Mouse (Mus musculus) intestine, embryonic 14.5 days (tissue): ENCODE measurements at regions not wholly inside any gene's neighbourhood (a gene's known extent, or its start where the extent isn't known, plus 50 kb on each side); places are given as distances from the start of the nearest gene placed in this dataset.

Source experiments
- ATAC-seq: fragments of 200-750 bp; cut with Nextera tagmentation; replicated peaks from 2 replicates; pipeline ENCODE4 v1.8.0; 2017; ENCODE audit warnings: low read depth, moderate number of reproducible peaks, moderate TSS enrichment, moderate library complexity; ENCODE audit not compliant: low FRiP score, low TSS enrichment
- DNase-seq: peaks from one replicate; pipeline ENCODE4 v3.0.0-alpha.2; 2018; ENCODE audit warnings: low spot score
- H3K27ac ChIP-seq: fragments of 300-500 bp; sonication (generic); 2 replicates; pipeline ENCODE4 v1.5.1; 2014; ENCODE audit warnings: low read depth, mild to moderate bottlenecking, control low read depth
- H3K27me3 ChIP-seq: fragments of 300-500 bp; sonication (generic); replicated peaks from 2 replicates; pipeline ENCODE4 v1.6.1; 2014; ENCODE audit warnings: low read length, control low read depth; ENCODE audit not compliant: control insufficient read depth, insufficient read depth
- H3K36me3 ChIP-seq: fragments of 300-500 bp; sonication (generic); 2 replicates; pipeline ENCODE4 v1.6.1; 2014; ENCODE audit warnings: low read length, control low read depth; ENCODE audit not compliant: control insufficient read depth, insufficient read depth
- H3K4me1 ChIP-seq: fragments of 300-500 bp; sonication (generic); replicated peaks from 2 replicates; pipeline ENCODE4 v1.6.1; 2014; ENCODE audit warnings: low read length, control low read depth, mixed read lengths; ENCODE audit not compliant: control insufficient read depth, insufficient read depth
- H3K4me2 ChIP-seq: fragments of 300-500 bp; sonication (generic); 2 replicates; pipeline ENCODE4 v1.6.1; 2014; ENCODE audit warnings: low read length
- H3K4me3 ChIP-seq: fragments of 300-500 bp; sonication (generic); 2 replicates; pipeline ENCODE4 v1.5.1; 2014; ENCODE audit warnings: low read depth, low read length, control low read depth, mixed read lengths
- H3K9ac ChIP-seq: fragments of 300-500 bp; sonication (generic); 2 replicates; pipeline ENCODE4 v1.6.1; 2014; ENCODE audit warnings: mild to moderate bottlenecking, low read length
- H3K9me3 ChIP-seq: fragments of 300-500 bp; sonication (generic); 2 replicates; pipeline ENCODE4 v1.6.1; 2016; ENCODE audit warnings: low read length, control low read depth; ENCODE audit not compliant: control insufficient read depth
- WGBS: fragments of 180-500 bp; shearing (Covaris S2); extraction: QIAGEN DNeasy Blood & Tissue Kit; methylation state at CpG from one replicate; pipeline ENCODE4 v1.1.7; 2014; 5-methylcytosine and 5-hydroxymethylcytosine counted together

DNA sequence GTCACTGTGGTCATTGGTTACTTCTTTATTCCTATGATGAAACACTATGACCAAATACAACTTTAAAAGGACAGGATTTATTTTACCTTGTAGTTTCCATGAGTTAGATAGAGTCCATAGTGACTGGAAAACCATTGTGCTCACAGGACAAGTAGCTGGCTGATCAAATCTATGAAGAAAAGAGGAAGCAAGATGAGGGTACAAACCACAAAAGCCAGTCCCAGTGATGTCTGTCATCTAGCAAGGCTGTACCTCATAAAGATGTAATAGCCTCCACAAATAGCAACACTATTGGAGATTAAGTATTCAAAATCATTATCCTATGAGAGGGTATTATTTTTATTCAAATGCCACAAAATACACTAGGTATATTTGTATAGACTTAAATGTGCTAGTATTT lies 391.5 kb upstream of the Negr1 start:
- H3K9ac ChIP-seq = no peak overlapping the region
- no peaks in the 10 kb centered on the region for H3K27me3 ChIP-seq
- no peaks in the 10 kb centered on the region for H3K4me1 ChIP-seq
- DNase-seq (no peak), ATAC-seq (no peak)
- no peaks in the 10 kb centered on the region for H3K9me3 ChIP-seq
- no peak overlapping the region for H3K27ac ChIP-seq
- H3K4me3 ChIP-seq = no peak overlapping the region
- no peaks in the 10 kb centered on the region for H3K36me3 ChIP-seq
- H3K4me2 ChIP-seq = no peak overlapping the region

DNA sequence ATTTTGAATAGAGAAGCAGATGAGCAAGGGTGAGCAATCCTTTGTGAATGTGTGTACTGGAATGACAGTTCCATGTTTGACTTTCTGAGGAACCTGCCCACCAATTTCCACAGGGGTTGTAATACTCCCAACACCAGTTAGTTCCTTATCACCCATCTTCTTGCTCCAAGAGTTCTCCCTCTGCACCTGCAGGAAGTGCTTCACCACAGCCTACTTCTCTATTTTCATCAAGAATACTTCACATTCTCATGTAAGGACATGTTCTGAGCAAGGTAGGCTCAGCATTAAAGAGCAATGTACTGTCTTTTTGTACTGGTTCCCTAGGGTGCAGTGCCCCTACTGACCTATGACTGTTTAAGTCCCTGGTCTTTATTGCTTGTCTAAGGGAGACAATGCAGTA lies 362.9 kb upstream of the Negr1 start:
- no peak overlapping the region for H3K4me3 ChIP-seq
- no peaks in the 10 kb centered on the region for H3K4me1 ChIP-seq
- no peak overlapping the region for H3K9ac ChIP-seq
- no peaks in the 10 kb centered on the region for H3K27me3 ChIP-seq
- no peaks in the 10 kb centered on the region for H3K9me3 ChIP-seq
- ATAC-seq = no peak
- no peak overlapping the region for H3K27ac ChIP-seq
- no peak overlapping the region for H3K4me2 ChIP-seq
- DNase-seq = no peak
- H3K36me3 ChIP-seq = no peaks in the 10 kb centered on the region

DNA sequence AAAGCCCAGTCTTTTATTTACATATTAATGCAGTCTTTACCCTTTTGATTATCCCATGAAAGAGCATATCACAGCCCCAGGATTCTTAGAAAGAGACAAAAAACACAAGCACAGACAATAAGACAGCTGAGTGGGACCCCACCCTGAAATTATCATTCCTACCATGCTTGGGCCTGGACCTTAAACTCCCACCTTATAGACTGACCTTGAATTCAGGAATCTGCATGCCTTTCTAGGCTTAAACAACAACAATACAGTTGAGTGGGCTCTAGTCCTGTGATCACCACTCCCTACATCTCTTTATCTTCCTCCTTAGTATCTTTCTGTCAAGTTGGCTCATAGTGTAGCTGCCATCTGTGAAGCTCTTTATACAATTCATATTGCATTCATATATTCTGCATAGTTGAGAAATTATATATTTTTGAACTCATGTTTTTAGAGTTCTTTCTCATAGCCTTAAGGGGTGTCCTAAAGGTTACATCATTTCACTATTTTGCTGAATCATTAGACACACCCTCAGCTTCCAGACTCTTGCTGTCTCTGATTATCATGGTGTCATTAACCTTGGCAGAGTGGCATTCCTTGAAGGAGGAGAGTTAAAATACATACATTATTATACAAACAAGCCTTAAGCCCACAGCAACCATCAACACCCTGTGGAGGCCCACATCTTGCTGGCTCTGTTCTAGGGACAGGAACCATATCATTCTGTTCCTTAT lies 361.7 kb upstream of the Negr1 start:
- no peak for DNase-seq

DNA sequence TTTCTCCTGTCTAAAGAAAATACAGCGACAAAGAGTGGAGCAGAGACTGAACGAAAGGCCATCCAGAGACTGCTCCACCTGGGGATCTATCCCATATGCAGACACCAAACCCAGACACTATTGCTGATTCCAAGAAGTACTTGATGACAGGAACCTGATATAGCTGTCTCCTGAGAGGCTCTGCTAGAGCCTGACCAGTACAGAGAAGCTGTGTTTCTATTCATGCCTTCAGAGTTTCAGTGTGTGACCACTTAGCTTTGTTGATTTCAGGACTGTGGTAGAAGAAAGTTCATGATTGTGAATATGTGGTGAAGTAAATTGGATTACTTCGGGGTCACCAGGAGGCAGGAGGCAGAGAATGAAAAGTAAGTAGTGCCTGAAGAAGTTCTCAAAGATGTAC lies 356.3 kb upstream of the Negr1 start:
- no peak for ATAC-seq
- H3K9me3 ChIP-seq = no peaks in the 10 kb centered on the region

More for the DNA sequence above, 361.7 kb upstream of the Negr1 start:
- H3K9me3 ChIP-seq = no peaks in the 10 kb centered on the region
- H3K4me2 ChIP-seq = no peak overlapping the region
- ATAC-seq = no peak
- H3K27ac ChIP-seq = no peak overlapping the region
- no peak overlapping the region for H3K9ac ChIP-seq
- H3K4me3 ChIP-seq = no peak overlapping the region
- no peaks in the 10 kb centered on the region for H3K36me3 ChIP-seq
- H3K27me3 ChIP-seq = no peaks in the 10 kb centered on the region
- no peaks in the 10 kb centered on the region for H3K4me1 ChIP-seq

DNA sequence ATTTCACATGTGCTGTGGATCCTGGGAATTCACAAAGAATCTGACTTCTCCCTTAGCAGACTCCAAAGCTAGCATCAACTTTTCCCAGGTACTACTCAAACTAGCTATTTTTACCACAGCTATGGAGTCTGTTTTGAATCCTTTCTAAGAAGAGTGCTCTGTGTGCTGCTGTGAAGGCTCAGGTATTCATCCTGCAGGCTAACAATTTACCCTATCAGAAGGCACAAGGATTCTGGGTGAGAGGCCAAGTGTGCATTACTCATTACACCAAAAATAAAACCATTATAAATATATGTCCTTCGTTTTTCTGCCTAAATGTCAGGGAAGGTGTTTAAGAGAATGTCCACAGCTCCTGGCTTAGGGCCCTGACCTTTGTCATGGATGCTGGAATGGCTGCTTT lies 353.2 kb upstream of the Negr1 start:
- Histone ChIP-seq H3K9me3 (no peaks in the 10 kb centered on the region), H3K4me1 (no peaks in the 10 kb centered on the region), H3K4me2 (no peak overlapping the region), H3K9ac (no peak overlapping the region), H3K4me3 (no peak overlapping the region), H3K27ac (no peak overlapping the region), H3K27me3 (no peaks in the 10 kb centered on the region), H3K36me3 (no peaks in the 10 kb centered on the region)
- ATAC-seq (no peak), DNase-seq (no peak)
- 29% methylated on average over 1 of the region's 1 CpGs for WGBS

More for the DNA sequence above, 356.3 kb upstream of the Negr1 start:
- H3K27me3 ChIP-seq = no peaks in the 10 kb centered on the region
- 86% methylated on average over 3 of the region's 3 CpGs for WGBS
- H3K36me3 ChIP-seq = no peaks in the 10 kb centered on the region
- H3K4me3 ChIP-seq = no peak overlapping the region
- H3K9ac ChIP-seq = no peak overlapping the region
- H3K4me1 ChIP-seq = no peaks in the 10 kb centered on the region
- no peak overlapping the region for H3K4me2 ChIP-seq
- no peak for DNase-seq
- H3K27ac ChIP-seq = no peak overlapping the region

DNA sequence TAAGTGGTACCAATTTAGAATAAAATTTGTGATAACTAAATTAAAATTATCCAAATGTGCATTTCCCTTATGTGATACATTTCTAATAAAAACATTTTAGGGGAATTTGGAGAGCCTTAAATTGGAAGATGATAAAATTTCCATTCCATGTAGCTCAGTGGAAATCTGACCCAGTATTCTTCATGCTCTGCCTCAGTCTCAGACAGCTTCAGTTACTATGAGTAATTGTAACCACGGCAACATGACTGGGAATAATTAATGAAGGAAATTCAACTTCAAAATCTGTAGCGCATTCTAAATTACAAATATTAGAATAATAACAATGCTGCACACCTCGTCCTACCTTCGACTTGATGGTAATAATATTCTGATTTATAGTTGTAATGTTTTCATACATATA lies 350.8 kb upstream of the Negr1 start:
- no peaks in the 10 kb centered on the region for H3K36me3 ChIP-seq
- H3K9me3 ChIP-seq = no peaks in the 10 kb centered on the region
- DNase-seq = no peak
- H3K4me2 ChIP-seq = no peak overlapping the region
- H3K27ac ChIP-seq = no peak overlapping the region
- no peaks in the 10 kb centered on the region for H3K27me3 ChIP-seq
- H3K4me3 ChIP-seq = no peak overlapping the region
- 86% methylated on average over 4 of the region's 4 CpGs for whole genome bisulfite sequencing
- H3K9ac ChIP-seq = no peak overlapping the region
- ATAC-seq = no peak
- no peaks in the 10 kb centered on the region for H3K4me1 ChIP-seq

DNA sequence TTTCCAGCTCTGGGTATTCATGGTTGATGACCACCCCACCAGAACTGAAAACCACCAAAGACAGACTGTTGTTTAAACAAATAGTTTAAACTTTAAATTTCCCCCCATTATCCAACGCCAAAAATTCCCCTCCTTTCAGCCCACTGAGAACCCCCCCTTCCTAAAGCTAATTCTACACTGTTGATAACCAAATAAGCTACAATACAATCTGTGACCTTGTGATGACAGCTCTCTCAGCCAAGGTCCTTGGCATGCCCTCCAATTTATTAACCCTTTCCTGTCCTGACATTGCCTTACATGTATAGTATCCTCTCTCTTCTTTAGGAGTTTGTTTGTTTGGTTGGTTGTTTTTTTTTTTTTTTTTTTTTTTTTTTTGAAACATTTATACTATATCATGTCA lies 346.8 kb upstream of the Negr1 start:
- H3K4me1 ChIP-seq = no peaks in the 10 kb centered on the region
- no peak for ATAC-seq

DNA sequence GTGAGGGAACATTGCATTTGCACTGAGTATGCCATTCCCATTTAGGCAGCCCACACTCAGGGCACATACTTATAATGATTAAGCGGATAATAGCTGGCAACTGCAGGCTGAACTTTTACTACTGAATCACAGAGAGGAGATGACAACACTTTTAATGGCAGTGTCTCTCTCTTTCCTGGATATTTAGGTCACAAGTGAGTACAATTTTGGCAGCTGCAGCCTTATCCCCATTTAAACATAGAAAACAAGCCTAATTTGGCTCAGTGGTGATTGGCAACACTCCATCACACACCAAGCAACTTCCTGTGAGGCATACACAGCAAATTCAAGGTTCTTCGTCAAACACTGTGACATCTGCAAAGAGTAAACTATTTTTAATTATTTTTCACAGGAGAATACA lies 329.5 kb upstream of the Negr1 start:
- H3K4me1 ChIP-seq = no peaks in the 10 kb centered on the region
- H3K4me3 ChIP-seq = no peak overlapping the region
- DNase-seq (no peak), ATAC-seq (no peak)
- no peaks in the 10 kb centered on the region for H3K36me3 ChIP-seq
- 91% methylated on average over 2 of the region's 2 CpGs for WGBS
- H3K4me2 ChIP-seq = no peak overlapping the region
- no peak overlapping the region for H3K9ac ChIP-seq
- no peaks in the 10 kb centered on the region for H3K9me3 ChIP-seq
- H3K27me3 ChIP-seq = no peaks in the 10 kb centered on the region
- no peak overlapping the region for H3K27ac ChIP-seq

More for the DNA sequence above, 346.8 kb upstream of the Negr1 start:
- Histone ChIP-seq H3K36me3 (no peaks in the 10 kb centered on the region), H3K27me3 (no peaks in the 10 kb centered on the region), H3K4me2 (no peak overlapping the region), H3K9me3 (no peaks in the 10 kb centered on the region), H3K4me3 (no peak overlapping the region), H3K27ac (no peak overlapping the region), H3K9ac (no peak overlapping the region)
- DNase-seq = no peak
- 42% methylated on average over 1 of the region's 1 CpGs for whole genome bisulfite sequencing

DNA sequence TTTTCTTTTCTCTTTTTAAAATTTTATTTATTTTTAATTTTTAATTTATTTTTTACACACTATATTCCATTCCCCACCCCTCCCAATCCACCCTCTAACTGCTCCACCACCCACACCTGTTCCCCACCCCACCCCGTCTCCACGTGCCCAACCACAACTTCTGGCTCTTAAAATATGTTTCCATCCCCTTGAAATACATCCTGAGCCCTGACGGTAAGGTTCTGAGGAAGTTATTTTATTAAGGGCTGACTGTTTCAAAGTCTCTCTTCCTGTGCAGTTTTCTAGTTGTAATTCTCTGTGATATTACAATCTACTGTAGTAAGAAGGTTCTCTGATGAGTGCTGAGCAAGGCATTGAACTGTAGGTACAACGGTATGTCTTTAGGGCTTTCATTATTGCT lies 325.6 kb upstream of the Negr1 start:
- H3K9ac ChIP-seq = no peak overlapping the region
- no peaks in the 10 kb centered on the region for H3K9me3 ChIP-seq
- H3K27ac ChIP-seq = no peak overlapping the region
- ATAC-seq (no peak), DNase-seq (no peak)
- WGBS = 88% methylated on average over 4 of the region's 4 CpGs
- H3K4me1 ChIP-seq = no peaks in the 10 kb centered on the region
- H3K27me3 ChIP-seq = no peaks in the 10 kb centered on the region
- no peaks in the 10 kb centered on the region for H3K36me3 ChIP-seq
- no peak overlapping the region for H3K4me3 ChIP-seq
- no peak overlapping the region for H3K4me2 ChIP-seq
